Mouse (Mus musculus) liver, embryonic 14.5 days (tissue): ENCODE data around the gene Bnc2.

Experiments
- CTCF ChIP-seq: IDR thresholded peaks from 2 replicates; pipeline ENCODE4 v1.5.1; 2016; ENCODE audit warnings: antibody characterized with exemption, low read depth, control low read depth
- EP300 ChIP-seq: IDR thresholded peaks from 2 replicates; pipeline ENCODE4 v1.6.1; 2016; ENCODE audit warnings: antibody characterized with exemption, low read depth

- TF ChIP-seq CTCF (no peak), EP300 (no peak)
Measured at GRCm38 (mm10) chr4:84668949-84669605, 6.0 kb downstream of the Bnc2 start.
